Mouse (Mus musculus) forebrain, embryonic 14.5 days (tissue): ENCODE measurements around the gene Grik5. TPM values are rescaled to one million over a fixed set of nuclear protein-coding genes. Genes with fewer than 3 reads are reported as not detected.

Experiments used
- ATAC-seq: fragments of 200-750 bp; cut with Nextera tagmentation; 2 replicates; pipeline ENCODE4 v1.8.0; 2017; ENCODE audit warnings: mild to moderate bottlenecking, moderate library complexity
- DNase-seq: peaks from one replicate; pipeline ENCODE4 v3.0.0-alpha.2; 2015; ENCODE audit warnings: low spot score
- H3K27ac ChIP-seq: fragments of 300-500 bp; sonication (generic); 2 replicates; pipeline ENCODE4 v1.5.1; 2014; ENCODE audit warnings: low read depth, mild to moderate bottlenecking, control low read depth, low read length, moderate library complexity
- H3K27me3 ChIP-seq: fragments of 300-500 bp; sonication (generic); replicated peaks from 2 replicates; pipeline ENCODE4 v1.6.1; 2014; ENCODE audit warnings: low read length, control low read depth, mixed read lengths; ENCODE audit not compliant: control insufficient read depth, insufficient read depth
- H3K36me3 ChIP-seq: fragments of 300-500 bp; sonication (generic); 2 replicates; pipeline ENCODE4 v1.6.1; 2014; ENCODE audit warnings: low read length, control low read depth; ENCODE audit not compliant: control insufficient read depth, insufficient read depth
- H3K4me1 ChIP-seq: fragments of 300-500 bp; sonication (generic); 2 replicates; pipeline ENCODE4 v1.6.1; 2014; ENCODE audit warnings: antibody characterized with exemption, low read length, control low read depth; ENCODE audit not compliant: control insufficient read depth, insufficient read depth
- H3K4me2 ChIP-seq: fragments of 300-500 bp; sonication (generic); 2 replicates; pipeline ENCODE4 v1.6.1; 2014; ENCODE audit warnings: mild to moderate bottlenecking, control low read depth, low read length
- H3K4me3 ChIP-seq: fragments of 300-500 bp; sonication (generic); 2 replicates; pipeline ENCODE4 v1.5.1; 2014; ENCODE audit warnings: low read depth, low read length, control low read depth
- H3K9ac ChIP-seq: fragments of 300-500 bp; sonication (generic); 2 replicates; pipeline ENCODE4 v1.6.1; 2014; ENCODE audit warnings: mild to moderate bottlenecking, low read length, control low read depth, moderate library complexity
- H3K9me3 ChIP-seq: fragments of 300-500 bp; sonication (generic); replicated peaks from 2 replicates; pipeline ENCODE4 v1.6.1; 2016; ENCODE audit warnings: low read length, control low read depth, mixed read lengths; ENCODE audit not compliant: control insufficient read depth
- WGBS: fragments of 180-500 bp; shearing (Covaris S2); extraction: QIAGEN DNeasy Blood & Tissue Kit; methylation state at CpG from one replicate; pipeline ENCODE4 v1.1.7; 2014; 5-methylcytosine and 5-hydroxymethylcytosine counted together
- polyA plus RNA-seq: library from polyadenylated mRNA; unstranded; fragments of >200 nt; fragmentation: Nextera tagmentation; extraction: Ambion mirVana; gene quantifications from 2 replicates; pipeline ENCODE4 v1.2.1, GENCODE M21; 2014

Grik5 gene
- polyA plus RNA-seq = 11.2 and 14.2 TPM in 2 replicates

- 0% methylated on average over 24 of the region's 28 CpGs for WGBS
- Histone ChIP-seq H3K36me3 (peaks cover 14% of the 10 kb centered on the region), H3K9ac (peak within 1 kb of the TSS; percentile 93), H3K4me2 (peak within 1 kb of the TSS; percentile 92), H3K4me3 (peak within 1 kb of the TSS; percentile 74), H3K27ac (peak within 1 kb of the TSS; percentile 94), H3K9me3 (no peaks in the 10 kb centered on the region), H3K4me1 (peaks cover 42% of the 10 kb centered on the region), H3K27me3 (no peaks in the 10 kb centered on the region)
- ATAC-seq (no peak), DNase-seq (no peak)
These were observed at the start of gene Grik5, which contains the start of gene Zfp574 for GRCm38 (mm10) chr7:25071979-25072715. Gene Grik5, minus strand, starts transcription at chr7:25072346. Gene Zfp574, plus strand, starts transcription at chr7:25072567.

GRCm38 (mm10) chr7:25121240-25121786 is 49.2 kb upstream of the Grik5 start:
- H3K27me3 ChIP-seq = no peaks in the 10 kb centered on the region
- no peak overlapping the region for H3K27ac ChIP-seq
- no peak overlapping the region for H3K4me3 ChIP-seq
- H3K36me3 ChIP-seq = no peaks in the 10 kb centered on the region
- H3K4me1 ChIP-seq = no peaks in the 10 kb centered on the region
- ATAC-seq (no peak), DNase-seq (no peak)
- no peak overlapping the region for H3K9ac ChIP-seq
- WGBS = 75% methylated on average over 13 of the region's 13 CpGs
- no peak overlapping the region for H3K4me2 ChIP-seq
- no peaks in the 10 kb centered on the region for H3K9me3 ChIP-seq

- no peak for DNase-seq
- WGBS = 75% methylated on average over 25 of the region's 25 CpGs
- Histone ChIP-seq H3K36me3 (peaks cover 3% of the 10 kb centered on the region; the same call in 1 of the 2 replicates), H3K9me3 (no peaks in the 10 kb centered on the region), H3K4me2 (no peak overlapping the region), H3K4me1 (no peaks in the 10 kb centered on the region), H3K27ac (no peak overlapping the region), H3K27me3 (no peaks in the 10 kb centered on the region), H3K4me3 (no peak overlapping the region), H3K9ac (no peak overlapping the region)
- no peak for ATAC-seq
These were observed 48.1 kb upstream of the Grik5 start for GRCm38 (mm10) chr7:25120061-25120834.

GRCm38 (mm10) chr7:25112956-25113603 is 40.9 kb upstream of the Grik5 start:
- no peak for ATAC-seq
- Histone ChIP-seq H3K4me2 (no peak overlapping the region), H3K27me3 (no peaks in the 10 kb centered on the region), H3K27ac (no peak overlapping the region), H3K4me1 (no peaks in the 10 kb centered on the region), H3K9ac (no peak overlapping the region), H3K36me3 (peaks cover 5% of the 10 kb centered on the region; the same call in 1 of the 2 replicates), H3K4me3 (no peak overlapping the region), H3K9me3 (no peaks in the 10 kb centered on the region)
- WGBS = 87% methylated on average over 16 of the region's 16 CpGs
- no peak for DNase-seq

GRCm38 (mm10) chr7:25112178-25112955 is 40.2 kb upstream of the Grik5 start:
- Histone ChIP-seq H3K4me3 (no peak overlapping the region), H3K27ac (no peak overlapping the region), H3K9me3 (no peaks in the 10 kb centered on the region), H3K4me1 (no peaks in the 10 kb centered on the region), H3K27me3 (no peaks in the 10 kb centered on the region), H3K36me3 (peaks cover 5% of the 10 kb centered on the region; the same call in 1 of the 2 replicates), H3K9ac (no peak overlapping the region), H3K4me2 (no peak overlapping the region)
- no peak for ATAC-seq
- 87% methylated on average over 17 of the region's 17 CpGs for WGBS
- no peak for DNase-seq

GRCm38 (mm10) chr7:25110336-25110735 is 38.2 kb upstream of the Grik5 start:
- no peak overlapping the region for H3K4me2 ChIP-seq
- H3K27me3 ChIP-seq = no peaks in the 10 kb centered on the region
- no peak for DNase-seq
- ATAC-seq = no peak
- WGBS = 88% methylated on average over 9 of the region's 9 CpGs
- H3K4me3 ChIP-seq = no peak overlapping the region
- no peaks in the 10 kb centered on the region for H3K4me1 ChIP-seq
- no peaks in the 10 kb centered on the region for H3K9me3 ChIP-seq
- no peak overlapping the region for H3K27ac ChIP-seq
- H3K9ac ChIP-seq = no peak overlapping the region
- peaks cover 3% of the 10 kb centered on the region; the same call in 1 of the 2 replicates for H3K36me3 ChIP-seq

- WGBS = 77% methylated on average over 12 of the region's 12 CpGs
These were observed 37.2 kb upstream of the Grik5 start for GRCm38 (mm10) chr7:25109355-25109754.

More at GRCm38 (mm10) chr7:25109355-25109754, 37.2 kb upstream of the Grik5 start:
- Histone ChIP-seq H3K9ac (no peak overlapping the region), H3K4me3 (no peak overlapping the region), H3K36me3 (no peaks in the 10 kb centered on the region), H3K4me1 (no peaks in the 10 kb centered on the region), H3K27ac (no peak overlapping the region), H3K9me3 (no peaks in the 10 kb centered on the region), H3K27me3 (no peaks in the 10 kb centered on the region), H3K4me2 (no peak overlapping the region)
- ATAC-seq (no peak), DNase-seq (no peak)
